Mouse (Mus musculus) erythroid progenitor cell, adult 5-6 weeks (primary cell): ENCODE measurements at regions not wholly inside any gene's neighbourhood (a gene's known extent, or its start where the extent isn't known, plus 50 kb on each side); places are given as distances from the start of the nearest gene placed in this dataset.

ENCODE experiments used
- ATAC-seq: replicated peaks from 2 replicates; pipeline ENCODE4 v1.8.0; 2016; ENCODE audit warnings: moderate number of reproducible peaks, mild to moderate bottlenecking, moderate TSS enrichment, inconsistent platforms; ENCODE audit not compliant: poor library complexity, low FRiP score, severe bottlenecking

GRCm38 (mm10) chrX:4899187-4899586 lies 52.7 kb upstream of the Btbd35f27 start:
- ATAC-seq = peak; percentile 76; the same call in 1 of the 2 replicates
